11 mouse cellular contexts compared by ENCODE assay signal in genomic region chr6:127375711-127376199, GRCm38 (mm10).
DNase-seq lines count a peak whose midpoint lies in the region; ATAC-seq and TF ChIP-seq lines count a peak whose summit lies in the region.
"Had no signal": no experiment of that assay in that cellular context is flagged by ENCODE, and none has a peak within 500 bp of the region (broad histone marks: within the 10 kb centered on the region; RNA-seq: fewer than 3 reads in every experiment).

No protein-coding gene starts in this region.

- ATAC-seq in hindbrain, embryonic 12.5 days (ENCODE audit: low FRiP score): no peak
- peak; percentile 56 for ATAC-seq in heart, postnatal 0 days (ENCODE audit: insufficient read depth, low read depth)
- no peak for ATAC-seq in megakaryocyte-erythroid progenitor cell, adult 5-6 weeks (replicated peaks; ENCODE audit: low FRiP score, low TSS enrichment, poor library complexity, severe bottlenecking)

- peaks cover 51% of the 10 kb centered on the region for H3K4me1 ChIP-seq in hindbrain, embryonic 10.5 days (replicated peaks)
- H3K4me1 ChIP-seq in hindbrain, embryonic 12.5 days: peaks cover 19% of the 10 kb centered on the region
- H3K4me1 ChIP-seq in heart, postnatal 0 days (ENCODE audit: control insufficient read depth, insufficient read depth): peaks cover 19% of the 10 kb centered on the region

- no peak overlapping the region for H3K4me3 ChIP-seq in hindbrain, embryonic 10.5 days
- H3K4me3 ChIP-seq in hindbrain, embryonic 12.5 days: no peak overlapping the region
- no peak overlapping the region for H3K4me3 ChIP-seq in heart, postnatal 0 days (ENCODE audit: low read depth, low read length)

- WGBS in hindbrain, embryonic 10.5 days: 69% methylated on average over 8 of the region's 8 CpGs
- WGBS in hindbrain, embryonic 12.5 days: 69% methylated on average over 8 of the region's 8 CpGs
- WGBS in heart, postnatal 0 days: 22% methylated on average over 8 of the region's 8 CpGs

- peaks cover 27% of the 10 kb centered on the region for H3K27me3 ChIP-seq in hindbrain, embryonic 10.5 days (ENCODE audit: insufficient read depth, poor library complexity, severe bottlenecking)
- H3K27me3 ChIP-seq in hindbrain, embryonic 12.5 days: no peaks in the 10 kb centered on the region; the same call in 1 of the 2 replicates
- no peaks in the 10 kb centered on the region for H3K27me3 ChIP-seq in heart, postnatal 0 days (ENCODE audit: control insufficient read depth, insufficient read depth, low read length)

- TF ChIP-seq EP300 in heart, postnatal 0 days (IDR thresholded peaks at IDR 0.05; ENCODE audit: low read depth): no peak

- no peak for DNase-seq in hindbrain, embryonic 10.5 days (ENCODE audit: low spot score)
- DNase-seq in 3T3-L1 (ENCODE audit: low read depth, low spot score): peak; percentile 62
- peak; percentile 58 for DNase-seq in Muller cell, postnatal 12 days (ENCODE audit: inconsistent ontology term)
- peak; percentile 24 for DNase-seq in heart, postnatal 0 days (ENCODE audit: low spot score)
- no peak for DNase-seq in layer of hippocampus, adult 18-20 months (ENCODE audit: low spot score in 2 of 2)
- DNase-seq in adrenal gland, adult 2 months: no peak
- DNase-seq: adrenal gland, postnatal 36 days; cerebellum, adult 9-10 months had no signal

- H3K4me2 ChIP-seq in hindbrain, embryonic 12.5 days (replicated peaks): no peak overlapping the region
- H3K4me2 ChIP-seq in heart, postnatal 0 days (ENCODE audit: low read depth, low read length): no peak overlapping the region

- no peaks in the 10 kb centered on the region for H3K9me3 ChIP-seq in hindbrain, embryonic 10.5 days
- H3K9me3 ChIP-seq in hindbrain, embryonic 12.5 days (replicated peaks): no peaks in the 10 kb centered on the region
- no peaks in the 10 kb centered on the region for H3K9me3 ChIP-seq in heart, postnatal 0 days (replicated peaks; ENCODE audit: control insufficient read depth, low read length)

- TF ChIP-seq CTCF in heart, postnatal 0 days (IDR thresholded peaks at IDR 0.05; ENCODE audit: low read depth): no peak

- no peak overlapping the region for H3K9ac ChIP-seq in hindbrain, embryonic 12.5 days
- no peak overlapping the region for H3K9ac ChIP-seq in heart, postnatal 0 days (replicated peaks; ENCODE audit: low read depth, low read length)

- H3K27ac ChIP-seq in hindbrain, embryonic 10.5 days: peak overlapping the region; percentile 35
- H3K27ac ChIP-seq in hindbrain, embryonic 12.5 days: no peak overlapping the region
- H3K27ac ChIP-seq in heart, postnatal 0 days (ENCODE audit: low read depth): no peak overlapping the region
- H3K27ac ChIP-seq: macrophage had no signal

- H3K36me3 ChIP-seq in hindbrain, embryonic 10.5 days: no peaks in the 10 kb centered on the region
- no peaks in the 10 kb centered on the region for H3K36me3 ChIP-seq in hindbrain, embryonic 12.5 days
- no peaks in the 10 kb centered on the region for H3K36me3 ChIP-seq in heart, postnatal 0 days (replicated peaks; ENCODE audit: control insufficient read depth, insufficient read depth, low read length)

Comparison
In these comparisons a context has a peak if more than half of its experiments do, and no peak if none do; other contexts are left out.
1. DNase-seq: peak in 3T3-L1 (single experiment), Muller cell, postnatal 12 days (single experiment) and heart, postnatal 0 days (single experiment); none in hindbrain, embryonic 10.5 days (single experiment), layer of hippocampus, adult 18-20 months (0 of 2) and adrenal gland, adult 2 months (single experiment).